Mouse (Mus musculus) MEL (cell line): ENCODE data around the gene Spata21. TPM values are rescaled to one million over a fixed set of nuclear protein-coding genes. Genes with fewer than 3 reads are reported as not detected.

Experiments used
- DNase-seq: peaks from one replicate; pipeline ENCODE4 v3.0.0; 2011; ENCODE audit warnings: low read depth, low spot score
- H3K27ac ChIP-seq: 2 replicates; pipeline ENCODE4 v1.5.1; 2012; ENCODE audit warnings: low read depth, mild to moderate bottlenecking, control low read depth, low read length, moderate library complexity; ENCODE audit not compliant: control insufficient read depth
- H3K27me3 ChIP-seq, 2 experiments: fragments of 150-350 bp in 1 of 2; sonication (generic) in 1 of 2; 2 replicates each; pipeline ENCODE4 v1.6.1; 2012; ENCODE audit warnings: low read length in 2 of 2, mild to moderate bottlenecking in 2 of 2, improper control_type of control experiment in 1 of 2, moderate library complexity in 1 of 2; ENCODE audit not compliant: insufficient read depth in 2 of 2, control insufficient read depth in 1 of 2
- H3K36me3 ChIP-seq, 2 experiments: 2 replicates each; pipeline ENCODE4 v1.6.1; 2012 to 2014; ENCODE audit warnings: low read length in 2 of 2, improper control_type of control experiment in 1 of 2, inconsistent platforms in 1 of 2, mild to moderate bottlenecking in 1 of 2; ENCODE audit not compliant: insufficient read depth in 2 of 2, control insufficient read depth in 1 of 2
- H3K4me1 ChIP-seq, 2 experiments: fragments of 150-350 bp in 1 of 2; sonication (generic) in 1 of 2; 2 replicates each; pipeline ENCODE4 v1.6.1; 2012; ENCODE audit warnings: low read length in 2 of 2, improper control_type of control experiment in 1 of 2, mild to moderate bottlenecking in 1 of 2; ENCODE audit not compliant: insufficient read depth in 2 of 2, control insufficient read depth in 1 of 2
- H3K4me3 ChIP-seq, 2 experiments: fragments of 150-350 bp in 1 of 2; sonication (generic) in 1 of 2; 2 replicates each; pipeline ENCODE4 v1.5.1; 2012; ENCODE audit warnings: low read depth in 2 of 2, low read length in 2 of 2, mild to moderate bottlenecking in 2 of 2, moderate library complexity in 2 of 2, control low read depth in 1 of 2, improper control_type of control experiment in 1 of 2; ENCODE audit not compliant: control insufficient read depth in 1 of 2, insufficient read depth in 1 of 2
- H3K79me2 ChIP-seq: 2 replicates; pipeline ENCODE4 v1.6.1; 2012; ENCODE audit warnings: mild to moderate bottlenecking, low read length, moderate library complexity; ENCODE audit not compliant: control insufficient read depth, poor library complexity, insufficient read depth
- H3K9ac ChIP-seq: 2 replicates; pipeline ENCODE4 v1.6.1; 2012; ENCODE audit warnings: low read depth, mild to moderate bottlenecking, control low read depth, low read length, moderate library complexity; ENCODE audit not compliant: control insufficient read depth, poor library complexity, severe bottlenecking
- H3K9me3 ChIP-seq: fragments of 150-350 bp; sonication (generic); replicated peaks from 2 replicates; pipeline ENCODE4 v1.6.1; 2012; ENCODE audit warnings: mild to moderate bottlenecking, low read length, improper control_type of control experiment, moderate library complexity; ENCODE audit not compliant: insufficient read depth
- BHLHE40 ChIP-seq: IDR thresholded peaks from 2 replicates; pipeline ENCODE4 v1.6.1; 2012; ENCODE audit warnings: low read depth, mild to moderate bottlenecking, inconsistent platforms, low read length, improper control_type of control experiment, borderline replicate concordance
- CHD1 ChIP-seq: IDR thresholded peaks from 2 replicates; pipeline ENCODE4 v1.6.1; 2012; ENCODE audit warnings: low read depth, mild to moderate bottlenecking, inconsistent platforms, low read length, improper control_type of control experiment
- CHD2 ChIP-seq: IDR thresholded peaks from 2 replicates; pipeline ENCODE4 v1.6.1; 2011; ENCODE audit warnings: low read length, improper control_type of control experiment
- CTCF ChIP-seq, 3 experiments: IDR thresholded peaks in 2 of 3; conservative IDR thresholded peaks in 1 of 3; 2 replicates each; pipeline ENCODE4 v1.5.1; 2011 to 2012; ENCODE audit warnings: low read length in 3 of 3, low read depth in 2 of 3, mild to moderate bottlenecking in 2 of 3, improper control_type of control experiment in 1 of 3, inconsistent platforms in 1 of 3, mixed read lengths in 1 of 3, moderate library complexity in 1 of 3; ENCODE audit not compliant: control insufficient read depth in 1 of 3, insufficient read depth in 1 of 3, poor library complexity in 1 of 3, severe bottlenecking in 1 of 3
- E2F4 ChIP-seq: IDR thresholded peaks from 2 replicates; pipeline ENCODE4 v1.6.1; 2011; ENCODE audit warnings: low read depth, low read length, improper control_type of control experiment, borderline replicate concordance
- ELF1 ChIP-seq: IDR thresholded peaks from 2 replicates; pipeline ENCODE4 v1.6.1; 2014; ENCODE audit warnings: low read depth, mild to moderate bottlenecking, inconsistent platforms, low read length, improper control_type of control experiment, moderate library complexity
- EP300 ChIP-seq, 2 experiments: IDR thresholded peaks; 2 replicates each; pipeline ENCODE4 v1.6.1; 2011; ENCODE audit warnings: improper control_type of control experiment in 2 of 2, low read length in 2 of 2, low read depth in 1 of 2, mild to moderate bottlenecking in 1 of 2
- ETS1 ChIP-seq: IDR thresholded peaks from 2 replicates; pipeline ENCODE4 v1.6.1; 2012; ENCODE audit warnings: low read depth, mild to moderate bottlenecking, inconsistent platforms, low read length, improper control_type of control experiment, moderate library complexity
- GABPA ChIP-seq: IDR thresholded peaks from 2 replicates; pipeline ENCODE4 v1.6.1; 2012; ENCODE audit warnings: low read depth, mild to moderate bottlenecking, inconsistent platforms, low read length, improper control_type of control experiment, moderate library complexity
- HCFC1 ChIP-seq: IDR thresholded peaks from 2 replicates; pipeline ENCODE4 v1.6.1; 2012; ENCODE audit warnings: low read depth, mild to moderate bottlenecking, inconsistent platforms, low read length, improper control_type of control experiment, moderate library complexity
- MAX ChIP-seq: IDR thresholded peaks from 2 replicates; pipeline ENCODE4 v1.6.1; 2011; ENCODE audit warnings: low read length, improper control_type of control experiment
- MAZ ChIP-seq: IDR thresholded peaks from 2 replicates; pipeline ENCODE4 v1.6.1; 2012; ENCODE audit warnings: low read depth, mild to moderate bottlenecking, inconsistent platforms, low read length, improper control_type of control experiment
- MYC ChIP-seq: IDR thresholded peaks from 2 replicates; pipeline ENCODE4 v1.6.1; 2011; ENCODE audit warnings: low read depth, mild to moderate bottlenecking, low read length, improper control_type of control experiment, moderate library complexity
- NELFE ChIP-seq: IDR thresholded peaks from 2 replicates; pipeline ENCODE4 v1.6.1; 2011; ENCODE audit warnings: low read depth, low read length, improper control_type of control experiment
- POLR2A ChIP-seq, 2 experiments: IDR thresholded peaks; 2 replicates each; pipeline ENCODE4 v1.6.1; 2011 to 2012; ENCODE audit warnings: low read length in 2 of 2, mild to moderate bottlenecking in 2 of 2, control low read depth in 1 of 2, improper control_type of control experiment in 1 of 2, low read depth in 1 of 2, moderate library complexity in 1 of 2; ENCODE audit not compliant: control insufficient read depth in 1 of 2, insufficient read depth in 1 of 2, poor library complexity in 1 of 2
- POLR2AphosphoS5 ChIP-seq: IDR thresholded peaks from 2 replicates; pipeline ENCODE4 v1.6.1; 2012; ENCODE audit warnings: low read depth, borderline replicate concordance, mild to moderate bottlenecking, inconsistent platforms, low read length, moderate library complexity, mixed read lengths
- RAD21 ChIP-seq: IDR thresholded peaks from 2 replicates; pipeline ENCODE4 v1.6.1; 2011; ENCODE audit warnings: mild to moderate bottlenecking, low read depth, low read length, improper control_type of control experiment
- RCOR1 ChIP-seq: IDR thresholded peaks from 2 replicates; pipeline ENCODE4 v1.6.1; 2012; ENCODE audit warnings: low read depth, mild to moderate bottlenecking, inconsistent platforms, low read length, improper control_type of control experiment
- SIN3A ChIP-seq: IDR thresholded peaks from 2 replicates; pipeline ENCODE4 v1.6.1; 2012; ENCODE audit warnings: low read length, improper control_type of control experiment, inconsistent platforms
- SMC3 ChIP-seq: IDR thresholded peaks from 2 replicates; pipeline ENCODE4 v1.6.1; 2011; ENCODE audit warnings: low read depth, low read length, improper control_type of control experiment
- TAL1 ChIP-seq: IDR thresholded peaks from 2 replicates; pipeline ENCODE4 v1.6.1; 2012; ENCODE audit warnings: mild to moderate bottlenecking, inconsistent platforms, low read length, moderate library complexity, mixed read lengths
- TBP ChIP-seq: IDR thresholded peaks from 2 replicates; pipeline ENCODE4 v1.8.0; 2011; ENCODE audit warnings: low read depth, low read length, improper control_type of control experiment
- UBTF ChIP-seq: IDR thresholded peaks from 2 replicates; pipeline ENCODE4 v1.6.1; 2012; ENCODE audit warnings: low read depth, mild to moderate bottlenecking, inconsistent platforms, low read length, improper control_type of control experiment, moderate library complexity, borderline replicate concordance; ENCODE audit not compliant: insufficient read depth
- USF1 ChIP-seq: IDR thresholded peaks from 2 replicates; pipeline ENCODE4 v1.6.1; 2014; ENCODE audit warnings: low read depth, mild to moderate bottlenecking, inconsistent platforms, low read length, improper control_type of control experiment, moderate library complexity
- ZC3H11A ChIP-seq: IDR thresholded peaks from 2 replicates; pipeline ENCODE4 v1.6.1; 2012; ENCODE audit warnings: low read depth, mild to moderate bottlenecking, inconsistent platforms, low read length, improper control_type of control experiment
- ZMIZ1 ChIP-seq: IDR thresholded peaks from 2 replicates; pipeline ENCODE4 v1.6.1; 2012; ENCODE audit warnings: low read depth, mild to moderate bottlenecking, inconsistent platforms, low read length, improper control_type of control experiment, moderate library complexity
- ZNF384 ChIP-seq: IDR thresholded peaks from 2 replicates; pipeline ENCODE4 v1.6.1; 2012; ENCODE audit warnings: low read depth, mild to moderate bottlenecking, inconsistent platforms, low read length, improper control_type of control experiment
- polyA plus RNA-seq, 2 experiments: library from polyadenylated mRNA; stranded (reverse) in 1 of 2; unstranded in 1 of 2; fragments of >175 nt in 1 of 2; fragments of >200 nt in 1 of 2; gene quantifications; 2 replicates each; pipeline versions ENCODE4 v1.2.1 to v1.2.4; 2012; ENCODE audit warnings: low replicate concordance in 2 of 2, low read depth in 1 of 2; ENCODE audit not compliant: insufficient read length in 2 of 2, insufficient read depth in 1 of 2, missing spikeins in 1 of 2
- total RNA-seq: library from RNA; depleted of rRNA; stranded (reverse); fragments of 300-350 nt; gene quantifications from 2 replicates; pipeline ENCODE4 v1.2.3, GENCODE M21; 2012

Gene Spata21
- total and polyA plus RNA-seq, 3 experiments = not detected

DNA sequence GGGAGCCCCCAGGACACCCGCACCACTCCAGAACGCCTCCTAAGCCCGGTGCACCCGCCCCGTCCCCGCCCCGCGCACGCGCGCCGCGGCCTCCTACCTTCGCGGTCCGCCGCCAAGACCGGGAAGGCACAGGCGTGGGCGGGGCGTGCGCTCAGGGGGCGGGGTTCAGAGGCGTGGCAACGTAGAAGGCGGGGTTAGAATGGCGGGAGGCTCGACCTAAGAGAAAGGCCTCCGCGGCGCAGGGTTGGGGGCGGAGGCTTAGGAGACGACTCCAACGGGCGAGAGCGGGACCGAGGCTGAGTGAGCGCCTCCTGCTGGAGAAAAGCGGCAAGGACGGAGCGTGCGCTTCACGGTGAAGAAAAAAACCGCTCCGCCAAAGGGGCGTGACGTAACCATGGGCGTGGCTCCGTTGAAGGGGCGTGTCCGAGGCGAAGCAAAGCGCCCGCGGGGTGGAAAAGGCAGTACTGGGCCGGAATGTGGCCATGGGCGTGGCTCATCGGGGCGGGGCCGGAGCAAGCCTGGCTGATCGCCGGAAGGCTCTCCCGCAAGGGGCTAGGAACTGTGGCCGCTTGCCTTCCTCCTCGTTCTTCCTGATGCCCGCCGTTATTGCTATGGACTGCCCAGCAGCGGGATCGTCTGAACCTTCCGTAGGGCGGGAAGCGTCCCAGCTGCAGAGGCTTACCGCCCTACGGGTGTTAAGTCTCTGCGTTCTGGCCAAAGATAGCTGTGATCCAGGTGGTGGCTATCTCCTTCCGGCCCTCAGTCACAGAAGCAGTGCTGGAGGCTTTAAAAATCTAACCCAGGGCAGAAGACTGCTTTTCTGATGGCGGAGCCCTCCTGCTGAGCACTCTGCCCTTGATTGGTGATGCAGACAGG lies 27.5 kb upstream of the Spata21 start, which contains the start of gene Crocc (continued):
- peak; percentile 57; the same call in 1 of the 2 replicates for TF ChIP-seq E2F4
- TF ChIP-seq ELF1 = 0 out of 2 replicates have a peak, but pooled peaks have one; percentile 8
- no peak for TF ChIP-seq ZC3H11A
- TF ChIP-seq USF1 = no peak
- peak; percentile 48; the same call in 1 of the 2 replicates for TF ChIP-seq NELFE
- 0 out of 2 replicates have a peak, but pooled peaks have one; percentile 27 for TF ChIP-seq MYC
- TF ChIP-seq ETS1 = no peak
- no peak for TF ChIP-seq CHD1
- no peak for TF ChIP-seq RCOR1
- TF ChIP-seq HCFC1 = peak; percentile 65; the same call in 1 of the 2 replicates
- TF ChIP-seq RAD21 = peak; percentile 13; the same call in 1 of the 2 replicates
- TF ChIP-seq TBP = no peak
- TF ChIP-seq UBTF = no peak
- no peak for TF ChIP-seq CHD2
- TF ChIP-seq GABPA = no peak

DNA sequence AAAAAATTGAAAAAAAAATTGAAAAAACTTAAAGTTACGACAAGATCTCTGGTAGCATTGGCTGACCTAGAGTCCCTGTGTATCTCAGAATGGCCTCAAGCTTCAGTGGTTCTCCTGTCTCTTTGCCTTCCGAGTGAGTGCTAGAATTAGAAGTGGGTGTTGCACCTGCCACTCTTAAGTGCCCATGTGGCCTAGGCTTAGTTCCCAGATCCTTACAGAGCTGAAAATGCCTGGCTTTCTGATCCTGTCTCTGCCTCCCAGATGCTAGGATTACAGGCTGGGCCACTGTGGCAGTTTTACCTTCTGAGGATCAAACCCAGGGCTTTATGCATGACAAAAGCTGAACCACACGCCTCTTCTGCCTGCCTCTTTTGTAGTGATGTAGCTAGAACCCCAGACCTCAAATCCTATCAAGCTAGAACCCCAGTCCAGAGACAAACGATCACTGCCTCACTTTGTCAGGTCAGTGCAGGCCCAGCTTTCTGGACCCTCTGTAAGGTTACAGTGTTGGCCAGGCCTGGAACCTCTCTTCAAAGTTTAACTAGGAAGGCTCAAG lies 24.0 kb upstream of the Spata21 start:
- Histone ChIP-seq H3K27me3 (no peaks in the 10 kb centered on the region), H3K4me3 (no peak overlapping the region), H3K4me1 (peaks cover 0 to 11% of the 10 kb centered on the region in 2 experiments; a peak in 2 of 4 replicates), H3K9ac (no peak overlapping the region), H3K36me3 (peaks cover 0 to 7% of the 10 kb centered on the region in 2 experiments; a peak in 2 of 4 replicates), H3K27ac (no peak overlapping the region)
- TF ChIP-seq ZNF384 (0 out of 2 replicates have a peak, but pooled peaks have one; percentile 34), POLR2A (IDR thresholded peaks at IDR 0.05; ENCODE audit: control insufficient read depth in 1 of 2, insufficient read depth in 1 of 2, low read depth in 1 of 2, low read length in 2 of 2, poor library complexity in 1 of 2) (no peak)
- TF ChIP-seq, all 39 proteins: peak for 1
- Histone ChIP-seq H3K9me3 (no peaks in the 10 kb centered on the region), H3K79me2 (no peaks in the 10 kb centered on the region)
- DNase-seq = no peak

DNA sequence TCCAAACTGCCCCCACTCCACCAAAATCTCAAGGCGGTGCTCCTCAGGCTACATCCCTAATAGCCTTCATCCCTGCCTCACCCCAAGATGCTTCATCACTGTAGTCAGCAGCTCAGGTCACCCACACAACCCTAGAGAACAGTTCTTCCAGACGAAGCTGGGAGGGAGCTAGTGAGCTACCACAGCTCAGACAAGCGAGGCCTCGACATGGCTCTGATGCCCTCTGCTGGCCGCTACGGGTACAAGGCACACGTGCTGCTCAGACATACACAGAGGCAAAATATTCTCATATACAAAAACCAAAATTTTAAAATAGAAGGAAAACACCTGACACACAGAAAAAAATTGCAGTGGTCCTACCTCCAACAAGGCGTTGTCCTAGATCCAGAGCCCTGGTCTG lies 23.0 kb upstream of the Spata21 start:
- peak; percentile 92 for DNase-seq
- H3K4me3 ChIP-seq = no peak overlapping the region
- H3K9ac ChIP-seq = no peak overlapping the region
- no peaks in the 10 kb centered on the region for H3K79me2 ChIP-seq
- H3K4me1 ChIP-seq = peaks cover 0 to 12% of the 10 kb centered on the region in 2 experiments; a peak in 2 of 4 replicates
- no peaks in the 10 kb centered on the region for H3K9me3 ChIP-seq
- no peak overlapping the region for H3K27ac ChIP-seq
- H3K36me3 ChIP-seq = peaks cover 0 to 9% of the 10 kb centered on the region in 2 experiments; a peak in 2 of 4 replicates
- H3K27me3 ChIP-seq = no peaks in the 10 kb centered on the region
- TF ChIP-seq POLR2AphosphoS5 (no peak), CHD1 (no peak), ZMIZ1 (no peak), POLR2A (IDR thresholded peaks at IDR 0.05; ENCODE audit: control insufficient read depth in 1 of 2, insufficient read depth in 1 of 2, low read depth in 1 of 2, low read length in 2 of 2, poor library complexity in 1 of 2) (peak in 1 of 2 experiments; percentile 26; a peak in 1 of 4 replicates), EP300 (IDR thresholded peaks at IDR 0.05; ENCODE audit: low read depth in 1 of 2, low read length in 2 of 2) (no peak), MAX (peak; percentile 89), TAL1 (no peak), HCFC1 (no peak), TBP (0 out of 2 replicates have a peak, but pooled peaks have one; percentile 17), USF1 (peak; percentile 79), ETS1 (no peak), BHLHE40 (peak; percentile 81), CTCF (IDR thresholded peaks at IDR 0.05 in 2 of 3, conservative IDR thresholded peaks at IDR 0.05 in 1 of 3; ENCODE audit: control insufficient read depth in 1 of 3, insufficient read depth in 1 of 3, low read depth in 2 of 3, low read length in 3 of 3, poor library complexity in 1 of 3, severe bottlenecking in 1 of 3) (peak; percentile 87 to 99 (median 93)), SMC3 (peak; percentile 70), SIN3A (0 out of 2 replicates have a peak, but pooled peaks have one; percentile 39), ZNF384 (peak; percentile 45), MAZ (peak; percentile 49; the same call in 1 of the 2 replicates), MYC (peak; percentile 97)
